Mouse (Mus musculus): Measurements from ENCODE around the gene Prtn3. TPM values are rescaled to one million over a fixed set of nuclear protein-coding genes. Genes with fewer than 3 reads are reported as not detected.

Prtn3 gene
- total and polyA plus RNA-seq, 3 experiments, result 0.30 to 0.39 TPM; not detected in 1

GRCm38 (mm10) chr10:79862925-79863324 lies 11.4 kb upstream of the Prtn3 start:
- in situ Hi-C loops (cut with MboI; ENCODE audit: low pct_ligation_motif_present, low pct_unique_long_range_greater_than_20kb, low sequenced_read_pairs), result no loop called here
- Histone ChIP-seq H3K27me3 (replicated peaks) (no peaks in the 10 kb centered on the region), H3K36me3 (replicated peaks in 1 of 2; ENCODE audit: control insufficient read depth in 1 of 2, insufficient read depth in 1 of 2, low read length in 1 of 2) (peaks cover 67 to 87% of the 10 kb centered on the region in 2 experiments), H3K9me3 (replicated peaks; ENCODE audit: low read length) (no peaks in the 10 kb centered on the region), H3K4me3 (replicated peaks in 1 of 3; ENCODE audit: low read depth in 2 of 3, low read length in 2 of 3, poor library complexity in 1 of 3) (no peak overlapping the region), H3K9ac (ENCODE audit: insufficient read depth, low read depth) (no peak overlapping the region), H3K4me1 (ENCODE audit: control insufficient read depth in 1 of 2, insufficient read depth in 2 of 2) (peaks cover 6 to 10% of the 10 kb centered on the region in 2 experiments), H3K79me2 (replicated peaks; ENCODE audit: control insufficient read depth, extremely low read depth, insufficient read depth, poor library complexity, severe bottlenecking) (peaks cover 27% of the 10 kb centered on the region), H3K4me2 (ENCODE audit: insufficient read depth, low read depth, poor library complexity, severe bottlenecking) (no peak overlapping the region), H3K27ac (ENCODE audit: insufficient read depth, low read depth) (no peak overlapping the region)
- DNase-seq (ENCODE audit: extremely low read depth), result no peak
- TF ChIP-seq MEF2A (IDR thresholded peaks at IDR 0.05; ENCODE audit: borderline replicate concordance, low read depth, low read length) (no peak), MAZ (IDR thresholded peaks at IDR 0.05; ENCODE audit: low read depth, low read length) (no peak)
- dilution Hi-C loops (cut with MboI; ENCODE audit: extremely low pct_ligation_motif_present, extremely low pct_unique_long_range_greater_than_20kb, low sequenced_read_pairs), result no loop called here

- Histone ChIP-seq H3K4me3 (replicated peaks in 1 of 3; ENCODE audit: low read depth in 2 of 3, low read length in 2 of 3, poor library complexity in 1 of 3) (no peak overlapping the region), H3K4me1 (ENCODE audit: control insufficient read depth in 1 of 2, insufficient read depth in 2 of 2) (peaks cover 0 to 5% of the 10 kb centered on the region in 2 experiments; a peak in 1 of 4 replicates), H3K27ac (ENCODE audit: insufficient read depth, low read depth) (no peak overlapping the region), H3K36me3 (replicated peaks in 1 of 2; ENCODE audit: control insufficient read depth in 1 of 2, insufficient read depth in 1 of 2, low read length in 1 of 2) (peaks cover 50 to 75% of the 10 kb centered on the region in 2 experiments), H3K27me3 (replicated peaks) (no peaks in the 10 kb centered on the region), H3K79me2 (replicated peaks; ENCODE audit: control insufficient read depth, extremely low read depth, insufficient read depth, poor library complexity, severe bottlenecking) (peaks cover 11% of the 10 kb centered on the region), H3K4me2 (ENCODE audit: insufficient read depth, low read depth, poor library complexity, severe bottlenecking) (no peak overlapping the region), H3K9ac (ENCODE audit: insufficient read depth, low read depth) (no peak overlapping the region), H3K9me3 (replicated peaks; ENCODE audit: low read length) (no peaks in the 10 kb centered on the region)
- TF ChIP-seq RAD21 (IDR thresholded peaks at IDR 0.05; ENCODE audit: low read depth, low read length) (no peak), SIN3A (IDR thresholded peaks at IDR 0.05; ENCODE audit: low read length) (0 out of 2 replicates have a peak, but pooled peaks have one; percentile 52), NELFE (IDR thresholded peaks at IDR 0.05; ENCODE audit: low read depth, low read length) (0 out of 2 replicates have a peak, but pooled peaks have one; percentile 18), JUN (IDR thresholded peaks at IDR 0.05; ENCODE audit: insufficient read depth, low read depth, low read length) (no peak), RCOR1 (conservative IDR thresholded peaks at IDR 0.05; ENCODE audit: low read depth, low read length) (0 out of 2 replicates have a peak, but pooled peaks have one; percentile 65), CHD1 (IDR thresholded peaks at IDR 0.05; ENCODE audit: low read depth, low read length) (no peak), CTCF (conservative IDR thresholded peaks at IDR 0.05 in 1 of 2, IDR thresholded peaks at IDR 0.05 in 1 of 2; ENCODE audit: low read depth in 2 of 2, low read length in 2 of 2) (no peak), MEF2A (IDR thresholded peaks at IDR 0.05; ENCODE audit: borderline replicate concordance, low read depth, low read length) (no peak), POLR2AphosphoS2 (IDR thresholded peaks at IDR 0.05; ENCODE audit: low read depth, low read length) (no peak), EP300 (IDR thresholded peaks at IDR 0.05; ENCODE audit: low read length) (no peak), HCFC1 (IDR thresholded peaks at IDR 0.05; ENCODE audit: low read depth, low read length) (no peak), ZMIZ1 (IDR thresholded peaks at IDR 0.05; ENCODE audit: low read depth, low read length) (peak; percentile 77), MXI1 (IDR thresholded peaks at IDR 0.05; ENCODE audit: low read depth, low read length) (0 out of 2 replicates have a peak, but pooled peaks have one; percentile 32), ZC3H11A (IDR thresholded peaks at IDR 0.05; ENCODE audit: low read depth, low read length) (no peak)
- in situ Hi-C loops (cut with MboI; ENCODE audit: low pct_ligation_motif_present, low pct_unique_long_range_greater_than_20kb, low sequenced_read_pairs), result no loop called here
- no peak for DNase-seq (ENCODE audit: extremely low read depth)
- dilution Hi-C loops (cut with MboI; ENCODE audit: extremely low pct_ligation_motif_present, extremely low pct_unique_long_range_greater_than_20kb, low sequenced_read_pairs), result no loop called here
Observed at GRCm38 (mm10) chr10:79864351-79865188, 9.7 kb upstream of the Prtn3 start.
